Mouse (Mus musculus) liver, postnatal 0 days (tissue): ENCODE results near the gene Sp4.

Experiments
- CTCF ChIP-seq: sonication (generic); IDR thresholded peaks from 2 replicates; pipeline ENCODE4 v1.5.1; 2016; ENCODE audit warnings: antibody characterized with exemption, low read depth
- EP300 ChIP-seq: IDR thresholded peaks from 2 replicates; pipeline ENCODE4 v1.6.1; 2016; ENCODE audit warnings: antibody characterized with exemption, low read depth, mild to moderate bottlenecking

GRCm38 (mm10) chr12:118303586-118303985 lies 2.3 kb upstream of the Sp4 start:
- no peak for TF ChIP-seq CTCF
- TF ChIP-seq EP300, result peak; percentile 96
